Mouse (Mus musculus) right cerebral cortex, adult 18-20 months (tissue): ENCODE data around the gene Card10.

ENCODE experiments used
- DNase-seq: peaks from one replicate; pipeline ENCODE4 v3.0.0; 2022; ENCODE audit warnings: mixed read lengths

Card10 gene

DNA sequence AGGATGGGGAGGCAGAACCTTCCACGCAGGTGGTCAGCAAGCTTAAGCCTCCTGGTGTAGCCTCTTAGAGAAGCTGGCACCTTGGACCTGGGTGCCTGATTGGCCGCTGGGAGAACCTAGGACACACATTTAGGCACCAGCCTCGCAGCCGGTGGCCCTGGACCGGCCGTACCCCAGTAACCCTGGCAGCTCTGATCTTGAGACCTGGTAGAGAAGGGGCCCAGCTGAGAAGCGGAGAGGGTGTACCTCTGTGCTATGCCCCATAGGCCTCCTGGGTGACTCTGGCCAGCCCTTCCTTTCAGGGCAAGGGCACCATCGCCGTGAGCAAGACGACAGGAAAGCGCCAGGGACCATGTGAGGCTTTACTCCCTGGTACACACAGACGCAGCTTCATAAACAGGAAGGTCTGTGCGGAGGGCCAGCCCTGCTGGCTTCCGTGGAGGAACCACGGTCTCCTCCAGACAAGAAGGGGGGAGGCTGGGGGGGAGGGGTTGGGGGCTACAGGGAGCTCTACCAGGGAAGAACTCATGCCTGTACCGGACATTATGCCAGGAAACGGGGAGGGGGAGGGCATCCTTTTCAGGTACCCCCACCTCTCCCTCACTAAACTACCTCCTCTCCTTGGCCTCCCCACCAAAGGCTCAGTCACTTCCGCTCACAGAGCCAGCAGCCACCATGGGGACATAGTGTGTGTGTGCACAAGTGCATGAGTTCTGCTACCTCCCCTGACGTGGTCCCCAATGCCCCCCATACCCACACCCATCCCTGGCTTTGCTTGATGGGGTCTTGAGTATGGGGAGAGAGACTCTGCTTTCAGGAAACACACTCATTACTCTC is 31.1 kb downstream of the Card10 start:
- no peak for DNase-seq

DNA sequence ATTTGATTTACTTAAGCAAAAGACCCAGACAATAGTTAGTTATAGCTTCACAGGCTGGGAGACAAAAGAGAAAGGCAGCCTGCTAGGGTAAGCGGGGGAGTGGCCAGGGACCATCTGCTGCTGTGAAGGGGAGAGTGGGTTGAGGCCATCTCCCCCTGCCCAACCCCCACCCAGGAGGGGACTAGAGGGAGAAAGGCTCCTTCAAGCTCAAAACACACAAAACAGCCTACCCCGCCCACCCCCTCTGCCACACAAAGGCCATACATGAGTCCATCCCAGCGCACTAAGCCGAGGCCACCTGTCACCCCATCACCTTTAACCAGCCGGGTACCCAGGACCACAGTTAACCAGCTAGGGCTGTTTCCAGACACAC is 31.9 kb downstream of the Card10 start:
- no peak for DNase-seq

GRCm38 (mm10) chr15:78770234-78770982 is 32.4 kb downstream of the Card10 start:
- DNase-seq: no peak

DNA sequence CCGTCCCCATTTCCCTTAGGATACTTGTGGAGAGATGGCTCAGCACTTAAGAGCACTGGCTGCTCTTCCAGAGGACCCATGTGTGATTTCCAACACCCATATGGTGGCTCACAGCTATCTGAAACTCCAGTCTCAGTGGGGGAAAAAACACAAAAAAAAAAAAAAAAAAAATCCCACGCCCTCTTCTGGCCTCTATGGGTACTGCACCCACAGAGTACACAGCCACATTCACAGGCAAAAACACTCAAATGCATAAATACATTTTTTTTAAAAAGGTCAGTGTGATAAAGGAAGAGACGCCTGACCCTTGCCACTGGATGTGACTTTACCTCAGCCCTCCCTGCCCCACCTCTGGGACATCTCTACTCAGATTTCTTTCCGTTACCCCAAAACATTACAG is 33.8 kb downstream of the Card10 start:
- no peak for DNase-seq

DNA sequence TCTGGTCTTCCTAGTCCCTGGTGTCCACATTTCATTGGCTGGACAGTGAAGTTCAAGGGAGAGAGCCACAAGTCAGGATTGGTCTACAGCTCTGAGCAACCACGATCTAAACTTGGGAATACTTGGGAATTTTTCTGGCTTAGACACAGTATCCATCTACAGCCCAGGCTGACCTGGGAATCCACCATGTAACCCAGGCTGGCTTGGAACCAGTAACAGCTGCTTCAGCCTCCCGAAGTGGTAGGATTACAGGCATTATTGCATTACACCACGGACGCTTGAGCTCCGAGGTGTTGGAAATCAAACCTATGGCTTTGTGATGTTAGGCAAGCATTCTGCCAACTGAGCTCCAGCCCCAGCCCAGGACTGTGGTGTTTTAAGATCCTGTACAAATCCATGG is 39.1 kb downstream of the Card10 start:
- no peak for DNase-seq

- DNase-seq: no peak
Measured at GRCm38 (mm10) chr15:78763210-78763609, 39.6 kb downstream of the Card10 start.

DNA sequence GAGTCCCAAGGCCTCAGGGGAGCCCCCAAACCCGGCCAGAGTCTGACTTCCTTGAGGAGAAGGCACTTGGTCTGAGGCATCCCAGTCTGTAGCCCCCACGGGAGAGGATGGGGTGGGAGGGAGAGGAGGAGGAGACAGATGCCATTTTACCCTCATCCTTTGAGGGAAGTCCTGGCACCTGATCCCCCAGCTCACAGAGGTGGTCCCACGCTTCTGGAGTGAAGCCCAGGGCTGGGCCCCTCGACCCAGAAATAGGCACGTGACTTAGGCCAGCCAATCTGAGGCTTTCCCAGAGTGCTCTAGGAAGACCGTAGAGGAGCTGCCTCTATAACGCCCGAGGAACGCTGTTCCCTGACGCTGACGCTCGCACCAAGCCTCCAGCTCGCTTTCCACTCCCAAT is 41.7 kb downstream of the Card10 start:
- DNase-seq: no peak

GRCm38 (mm10) chr15:78758132-78758531 is 44.7 kb downstream of the Card10 start:
- DNase-seq: no peak

DNA sequence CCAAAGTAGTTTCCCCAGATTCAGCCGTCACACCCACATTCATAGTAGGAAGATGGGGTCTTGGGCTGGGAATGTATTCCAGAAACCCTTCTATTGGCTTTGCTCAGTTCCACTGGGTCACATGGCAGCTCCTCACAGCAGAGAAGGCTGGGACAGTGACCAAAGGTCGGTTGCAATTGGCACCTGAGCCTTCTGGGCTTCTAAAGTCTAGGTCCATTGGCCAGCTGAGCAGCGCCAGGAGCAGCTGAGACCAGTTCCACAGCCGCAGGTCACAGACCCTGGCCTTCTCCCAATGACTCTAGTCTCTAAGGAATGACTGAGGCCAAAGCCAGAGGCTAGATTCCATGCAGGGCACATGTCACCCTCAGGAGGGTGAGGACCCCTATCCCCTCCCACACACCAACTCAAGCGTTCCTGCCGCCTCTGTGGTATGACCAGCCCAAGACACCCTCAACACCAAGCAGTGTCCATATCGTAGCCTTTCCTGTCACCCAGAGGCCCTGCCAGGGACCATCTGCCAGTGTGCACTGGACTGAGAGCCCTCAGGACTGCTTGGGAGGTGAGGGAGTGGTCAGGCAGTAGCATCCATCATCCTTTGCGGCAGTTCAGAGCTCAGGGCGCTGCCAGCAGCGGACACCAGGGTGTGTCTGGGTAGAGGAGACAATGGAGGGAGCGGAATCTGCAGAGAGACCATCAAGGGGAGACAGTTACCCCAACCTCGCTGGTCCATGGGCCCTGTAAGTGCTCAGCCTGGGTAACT is 46.7 kb downstream of the Card10 start:
- DNase-seq: no peak

GRCm38 (mm10) chr15:78755226-78755625 is 47.6 kb downstream of the Card10 start:
- DNase-seq: no peak

DNA sequence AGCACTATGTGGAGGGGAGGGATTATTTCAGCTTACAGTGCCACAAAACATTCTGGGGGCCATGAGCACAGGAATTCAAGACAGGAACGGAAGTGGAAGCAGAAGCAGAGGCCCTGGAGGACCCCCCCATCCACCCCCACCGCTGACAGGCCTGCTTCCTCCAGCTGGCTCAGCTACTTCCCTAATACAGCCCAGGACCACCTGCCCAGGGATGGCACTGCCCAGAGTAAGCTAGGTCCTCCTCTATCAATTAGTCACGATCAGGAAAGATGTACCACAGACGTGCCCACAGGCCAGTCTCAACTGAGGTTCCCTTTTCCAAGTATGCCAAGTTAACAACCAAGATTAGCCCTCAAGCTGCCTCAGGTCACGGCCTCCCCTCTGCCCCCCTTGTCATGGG is 48.7 kb downstream of the Card10 start:
- no peak for DNase-seq

GRCm38 (mm10) chr15:78752991-78753390 is 49.9 kb downstream of the Card10 start:
- no peak for DNase-seq

DNA sequence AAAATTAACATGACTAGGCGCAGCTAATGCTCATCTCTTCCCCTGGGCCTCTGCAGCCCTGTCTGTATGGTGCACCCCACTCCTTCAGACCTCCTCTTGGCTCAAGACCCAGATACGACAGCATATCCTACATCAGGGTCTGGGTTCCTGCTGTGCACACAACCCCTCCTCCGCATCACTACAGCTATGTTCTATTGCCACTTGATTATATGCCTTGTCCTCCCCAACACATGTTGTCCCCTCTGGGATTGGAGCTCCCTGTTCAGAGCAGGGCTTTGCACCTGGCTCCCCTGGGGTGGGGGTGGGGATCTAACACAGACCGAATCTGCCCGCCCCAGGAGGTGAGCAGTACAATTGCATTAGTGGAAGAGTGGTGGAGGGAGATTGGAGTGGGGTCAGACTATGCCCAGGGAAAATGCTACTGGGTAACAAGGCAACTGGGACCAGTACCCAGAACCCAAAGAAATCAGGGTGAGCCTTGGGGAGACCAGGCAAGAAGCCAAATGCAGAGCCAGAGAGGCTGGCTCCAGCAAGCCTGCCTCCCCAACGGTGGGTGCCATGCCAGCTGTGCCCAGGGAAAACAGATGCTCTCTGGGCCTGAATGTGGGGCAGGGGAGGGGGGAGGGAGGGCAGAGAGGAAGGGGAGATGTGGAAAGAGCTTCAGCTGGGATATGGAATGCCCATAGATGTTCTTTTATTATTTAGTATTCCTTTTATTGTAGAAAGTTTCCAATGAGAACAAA is 52.1 kb downstream of the Card10 start:
- DNase-seq: no peak

DNA sequence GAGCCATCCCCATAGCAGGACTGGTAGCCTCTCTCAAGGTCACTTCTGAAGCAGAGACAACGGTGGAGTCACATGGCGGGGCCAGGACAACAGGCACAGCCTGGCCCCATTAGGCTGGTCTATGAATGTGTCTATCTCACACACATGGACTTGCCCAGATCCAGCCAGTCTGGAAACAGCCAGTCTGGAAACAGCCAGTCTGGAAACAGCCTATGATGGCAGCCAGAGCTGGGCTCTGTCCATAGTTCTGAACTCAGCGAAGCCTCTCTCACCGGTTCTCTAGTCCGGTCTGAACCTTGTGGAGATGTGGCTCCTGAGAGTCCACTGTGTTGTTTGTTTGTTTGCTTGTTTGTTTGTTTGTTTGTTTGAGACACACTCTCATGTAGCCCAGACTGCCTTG is 53.0 kb downstream of the Card10 start:
- DNase-seq: no peak

GRCm38 (mm10) chr15:78744206-78744605 is 58.6 kb downstream of the Card10 start:
- DNase-seq: peak; percentile 67

DNA sequence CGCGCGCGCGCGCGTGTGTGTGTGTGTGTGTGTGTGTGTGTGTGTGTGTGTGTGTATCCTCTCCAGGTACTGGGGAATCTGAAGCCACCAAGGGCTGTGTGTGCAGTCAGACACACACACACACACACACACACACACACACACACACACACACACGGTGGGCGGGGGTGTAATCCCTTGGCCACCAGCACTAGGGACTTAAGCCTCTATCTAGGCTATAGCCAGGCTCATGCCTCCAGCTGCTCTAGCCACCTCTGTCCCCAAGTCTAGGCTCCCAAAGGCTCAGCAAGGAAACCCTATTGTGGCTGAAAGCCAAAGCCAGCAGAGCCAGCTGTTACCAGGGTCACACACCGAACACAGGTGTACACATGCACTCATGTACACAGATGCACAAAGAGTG is 60.0 kb downstream of the Card10 start:
- DNase-seq: no peak

- DNase-seq: no peak
Measured at GRCm38 (mm10) chr15:78740662-78741061, 62.2 kb downstream of the Card10 start.

GRCm38 (mm10) chr15:78737146-78737545 is 65.7 kb downstream of the Card10 start:
- no peak for DNase-seq

- no peak for DNase-seq
Measured at GRCm38 (mm10) chr15:78736681-78737100, 66.2 kb downstream of the Card10 start.

GRCm38 (mm10) chr15:78736181-78736579 is 66.7 kb downstream of the Card10 start:
- DNase-seq: no peak

DNA sequence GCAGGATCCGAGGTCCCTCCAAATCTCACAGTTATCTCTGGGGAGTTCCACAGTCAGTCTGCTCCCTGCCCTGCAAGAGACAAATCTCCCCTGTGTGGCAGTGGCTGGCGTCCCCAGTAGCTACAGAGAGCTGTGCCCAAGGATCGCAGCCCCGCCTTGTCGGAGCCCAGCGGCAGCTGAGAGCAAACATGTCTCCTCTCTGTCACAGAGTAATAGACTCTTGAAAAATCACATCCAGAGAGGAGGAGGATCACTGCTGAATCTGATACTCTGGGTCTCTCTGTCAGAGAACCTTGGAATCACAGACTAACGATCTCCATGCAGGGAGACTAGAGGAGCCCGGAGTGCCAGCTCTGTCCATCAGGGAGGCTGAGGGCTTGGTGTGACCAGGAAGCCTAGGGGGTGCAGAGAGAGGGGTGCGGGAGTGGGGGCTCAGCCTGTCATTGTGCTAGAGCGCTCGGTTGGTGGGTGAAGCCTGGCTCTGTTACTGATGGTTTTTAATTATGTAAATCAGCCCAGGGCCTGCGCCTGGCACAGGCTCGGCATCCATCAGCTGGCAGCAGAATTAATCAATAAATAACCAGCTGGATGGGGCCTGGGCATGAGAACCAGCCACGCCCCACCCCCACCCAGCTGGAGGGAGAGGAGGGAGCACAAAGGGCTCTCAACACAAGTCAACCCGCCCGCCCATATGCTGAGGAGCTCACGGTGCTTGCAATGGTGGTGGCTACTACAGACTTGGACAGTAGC is 67.2 kb downstream of the Card10 start:
- no peak for DNase-seq

DNA sequence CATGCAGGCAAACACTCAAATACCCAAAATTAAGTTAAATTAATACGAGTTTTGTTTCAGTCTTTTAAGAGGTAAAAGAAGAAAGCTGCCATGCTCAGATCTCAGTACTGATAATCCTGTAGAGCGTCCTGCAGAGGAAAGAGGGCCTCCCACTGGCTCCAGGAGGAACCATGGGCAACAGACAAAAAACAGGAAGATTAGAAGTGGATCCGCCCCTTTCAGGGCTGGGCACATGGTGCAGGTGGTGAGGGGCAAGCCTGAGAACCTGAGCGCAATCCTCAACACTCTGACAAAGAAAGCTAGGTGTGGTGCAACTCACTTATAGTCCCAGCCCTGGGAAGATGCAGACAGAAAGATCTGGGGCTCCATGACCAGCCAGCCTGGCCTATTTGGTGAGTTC is 71.0 kb downstream of the Card10 start:
- no peak for DNase-seq
